ENCODE assay signal across 9 mouse cellular contexts in the genomic region with DNA sequence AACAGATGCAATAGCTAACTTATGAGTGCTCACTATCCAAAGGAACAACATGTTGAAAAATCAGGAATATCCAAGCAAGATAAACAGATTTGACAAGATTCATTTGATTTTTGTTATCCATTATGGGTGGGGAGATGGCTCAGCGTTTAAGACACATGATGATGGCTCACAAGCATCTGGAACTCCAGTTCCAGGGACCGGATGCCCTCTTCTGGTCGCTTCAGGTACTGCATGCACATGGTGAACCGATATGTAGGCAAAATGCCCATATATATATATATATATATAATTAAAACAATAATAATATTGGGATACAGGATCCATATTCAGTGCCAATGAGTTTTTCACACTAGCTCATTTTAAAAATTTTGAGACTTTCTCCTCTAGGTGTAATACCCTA. TPM values are rescaled to one million over a fixed set of nuclear protein-coding genes. Genes with fewer than 3 reads are reported as not detected.
DNase-seq lines count a peak whose midpoint lies in the region; ATAC-seq lines count a peak whose summit lies in the region.
"Had no signal": no experiment of that assay in that cellular context is flagged by ENCODE, and none has a peak within 500 bp of the region (broad histone marks: within the 10 kb centered on the region; RNA-seq: fewer than 3 reads in every experiment).

No protein-coding gene starts in this region.

- no peak overlapping the region for H3K4me2 ChIP-seq in kidney, embryonic 14.5 days (replicated peaks; ENCODE audit: low read depth, low read length)
- H3K4me2 ChIP-seq: liver, embryonic 15.5 days had no signal

- no peaks in the 10 kb centered on the region for H3K27me3 ChIP-seq in kidney, embryonic 14.5 days (ENCODE audit: control insufficient read depth, insufficient read depth, low read length)
- peaks cover 39% of the 10 kb centered on the region for H3K27me3 ChIP-seq in limb, embryonic 10.5 days (ENCODE audit: low read depth, poor library complexity, severe bottlenecking)
- H3K27me3 ChIP-seq: liver, embryonic 15.5 days had no signal

- H3K4me3 ChIP-seq in kidney, embryonic 14.5 days (ENCODE audit: low read length), result no peak overlapping the region
- no peak overlapping the region for H3K4me3 ChIP-seq in limb, embryonic 10.5 days
- H3K4me3 ChIP-seq: liver, embryonic 15.5 days had no signal

- H3K4me1 ChIP-seq in kidney, embryonic 14.5 days (ENCODE audit: control insufficient read depth, insufficient read depth, low read length), result peaks cover 4% of the 10 kb centered on the region; the same call in 1 of the 2 replicates
- H3K4me1 ChIP-seq in limb, embryonic 10.5 days, result 0 out of 2 replicates have a peak, but pooled peaks cover 4% of the 10 kb centered on the region

- WGBS in kidney, embryonic 14.5 days, result 25% methylated on average over 4 of the region's 4 CpGs
- WGBS in limb, embryonic 10.5 days, result 25% methylated on average over 4 of the region's 4 CpGs

- no peaks in the 10 kb centered on the region for H3K9me3 ChIP-seq in kidney, embryonic 14.5 days (ENCODE audit: control insufficient read depth, low read length)
- H3K9me3 ChIP-seq in limb, embryonic 10.5 days (replicated peaks), result no peaks in the 10 kb centered on the region
- H3K9me3 ChIP-seq: liver, embryonic 15.5 days had no signal

- ATAC-seq in kidney, embryonic 14.5 days (ENCODE audit: low FRiP score, low TSS enrichment), result no peak

- H3K36me3 ChIP-seq in kidney, embryonic 14.5 days (ENCODE audit: control insufficient read depth, insufficient read depth, low read length), result no peaks in the 10 kb centered on the region
- H3K36me3 ChIP-seq in limb, embryonic 10.5 days, result no peaks in the 10 kb centered on the region
- H3K36me3 ChIP-seq: liver, embryonic 15.5 days had no signal

- H3K9ac ChIP-seq in kidney, embryonic 14.5 days (ENCODE audit: low read depth, low read length), result no peak overlapping the region
- H3K9ac ChIP-seq: liver, embryonic 15.5 days had no signal

- H3K27ac ChIP-seq in kidney, embryonic 14.5 days (ENCODE audit: low read depth, low read length), result no peak overlapping the region
- no peak overlapping the region for H3K27ac ChIP-seq in limb, embryonic 10.5 days
- H3K27ac ChIP-seq: liver, embryonic 15.5 days had no signal

- peak; percentile 32 for DNase-seq in kidney, adult 9 months
- peak; percentile 58 to 69 for DNase-seq in CD8-positive naive resting alpha-beta T cell, adult 2 months (ENCODE audit: low read depth in 2 of 2, low spot score in 2 of 2)
- DNase-seq in R1 (ENCODE audit: low read depth, low spot score), result peak; percentile 72
- DNase-seq in cerebellum, postnatal 36 days, result peak; percentile 63 to 68
- peak; percentile 83 for DNase-seq in limb, embryonic 10.5 days (ENCODE audit: low spot score)
- DNase-seq in spleen, adult 12 weeks (ENCODE audit: low spot score), result peak; percentile 54
- DNase-seq in frontal cortex, postnatal 36 days (ENCODE audit: low spot score in 2 of 2), result no peak

RNA-seq across cellular contexts. Expression of a gene that starts 5.7 kb away (rescaled TPM):
- polyA plus RNA-seq in kidney, embryonic 14.5 days (2014; fragmentation: Nextera tagmentation; extraction: Ambion mirVana), result 2.7 and 5.1 TPM in 2 replicates
- polyA plus RNA-seq in limb, embryonic 10.5 days (2016; fragmentation: Nextera tagmentation; extraction: Ambion mirVana), result 4.0 and 4.9 TPM in 2 replicates

Comparison
In these comparisons a context has a peak if more than half of its experiments do, and no peak if none do; other contexts are left out.
1. DNase-seq: peak in kidney, adult 9 months (single experiment), CD8-positive naive resting alpha-beta T cell, adult 2 months (2 of 2), R1 (single experiment), cerebellum, postnatal 36 days (2 of 2), limb, embryonic 10.5 days (single experiment) and spleen, adult 12 weeks (single experiment); none in frontal cortex, postnatal 36 days (0 of 2).